Mouse (Mus musculus) skeletal muscle tissue, adult 2 months (tissue): ENCODE results near the gene Trpm2.
"Not testable (repeated sequence)": the region's sequence is repeated elsewhere in the genome, so short reads cannot be mapped to it uniquely, and the experiment has no call there.

Experiments
- DNase-seq: peaks from one replicate; pipeline ENCODE4 v3.0.0-alpha.2; 2012; ENCODE audit warnings: low read depth, low spot score

The Trpm2 gene

GRCm38 (mm10) chr10:77970481-77970880 is at the start of gene Trpm2:
Trpm2 (minus strand) TSS chr10:77970563.
- peak; percentile 32 for DNase-seq

GRCm38 (mm10) chr10:78019984-78020383 is 49.6 kb upstream of the Trpm2 start:
- not testable (repeated sequence) for DNase-seq

- no peak for DNase-seq
These were observed 48.9 kb upstream of the Trpm2 start for GRCm38 (mm10) chr10:78019291-78019690.

GRCm38 (mm10) chr10:78018797-78019203 is 48.4 kb upstream of the Trpm2 start:
- peak; percentile 62 for DNase-seq

- DNase-seq, result no peak
These were observed 46.0 kb upstream of the Trpm2 start for GRCm38 (mm10) chr10:78016366-78016765.

- no peak for DNase-seq
These were observed 45.1 kb upstream of the Trpm2 start for GRCm38 (mm10) chr10:78015489-78015888.

- no peak for DNase-seq
These were observed 42.5 kb upstream of the Trpm2 start for GRCm38 (mm10) chr10:78012661-78013495.

GRCm38 (mm10) chr10:78011116-78011515 is 40.8 kb upstream of the Trpm2 start:
- DNase-seq, result not testable (repeated sequence)

- no peak for DNase-seq
These were observed 40.0 kb upstream of the Trpm2 start for GRCm38 (mm10) chr10:78010335-78010734.

GRCm38 (mm10) chr10:78009945-78010293 is 39.6 kb upstream of the Trpm2 start, which contains the start of gene Pfkl:
Pfkl (minus strand) TSS chr10:78010083.
- no peak for DNase-seq

GRCm38 (mm10) chr10:78009184-78009944 is 39.0 kb upstream of the Trpm2 start:
- DNase-seq, result peak; percentile 84

- no peak for DNase-seq
These were observed 37.8 kb upstream of the Trpm2 start for GRCm38 (mm10) chr10:78008169-78008568.

- no peak for DNase-seq
These were observed 36.8 kb upstream of the Trpm2 start for GRCm38 (mm10) chr10:78007203-78007602.

- DNase-seq, result no peak
These were observed 35.6 kb upstream of the Trpm2 start for GRCm38 (mm10) chr10:78005791-78006438.

GRCm38 (mm10) chr10:78004479-78005100 is 34.2 kb upstream of the Trpm2 start:
- DNase-seq, result no peak

GRCm38 (mm10) chr10:78002316-78002715 is 32.0 kb upstream of the Trpm2 start:
- DNase-seq, result no peak

- peak; percentile 42 for DNase-seq
These were observed 31.4 kb upstream of the Trpm2 start for GRCm38 (mm10) chr10:78001796-78002195.

- no peak for DNase-seq
These were observed 29.8 kb upstream of the Trpm2 start for GRCm38 (mm10) chr10:78000200-78000599.

GRCm38 (mm10) chr10:77995639-77996038 is 25.3 kb upstream of the Trpm2 start:
- no peak for DNase-seq

- no peak for DNase-seq
These were observed 15.4 kb upstream of the Trpm2 start for GRCm38 (mm10) chr10:77985775-77986174.

GRCm38 (mm10) chr10:77984660-77985059 is 14.3 kb upstream of the Trpm2 start:
- peak; percentile 79 for DNase-seq
